Mouse (Mus musculus) limb, embryonic 14.5 days (tissue): Measurements from ENCODE around the gene Grxcr1. TPM values are rescaled to one million over a fixed set of nuclear protein-coding genes. Genes with fewer than 3 reads are reported as not detected.

Experiments used
- ATAC-seq: fragments of 200-750 bp; cut with Nextera tagmentation; 2 replicates; pipeline ENCODE4 v1.8.0; 2017; ENCODE audit warnings: low read depth, moderate number of reproducible peaks, moderate TSS enrichment; ENCODE audit not compliant: low FRiP score
- DNase-seq: peaks from one replicate; pipeline ENCODE4 v3.0.0-alpha.2; 2015; ENCODE audit warnings: low spot score
- H3K27ac ChIP-seq: fragments of 300-500 bp; sonication (generic); replicated peaks from 2 replicates; pipeline ENCODE4 v1.5.1; 2014; ENCODE audit warnings: low read depth, mild to moderate bottlenecking, low read length, moderate library complexity, mixed read lengths
- H3K27me3 ChIP-seq: fragments of 300-500 bp; sonication (generic); 2 replicates; pipeline ENCODE4 v1.6.1; 2014; ENCODE audit warnings: low read length, mixed read lengths; ENCODE audit not compliant: control insufficient read depth, insufficient read depth
- H3K36me3 ChIP-seq: fragments of 300-500 bp; sonication (generic); 2 replicates; pipeline ENCODE4 v1.6.1; 2014; ENCODE audit warnings: mild to moderate bottlenecking, low read length, moderate library complexity, mixed read lengths; ENCODE audit not compliant: control insufficient read depth, insufficient read depth
- H3K4me1 ChIP-seq: fragments of 300-500 bp; sonication (generic); 2 replicates; pipeline ENCODE4 v1.6.1; 2014; ENCODE audit warnings: antibody characterized with exemption, low read length, mixed read lengths; ENCODE audit not compliant: control insufficient read depth, insufficient read depth
- H3K4me2 ChIP-seq: fragments of 300-500 bp; sonication (generic); replicated peaks from 2 replicates; pipeline ENCODE4 v1.6.1; 2014; ENCODE audit warnings: low read depth, mild to moderate bottlenecking, low read length, moderate library complexity; ENCODE audit not compliant: severe bottlenecking
- H3K4me3 ChIP-seq: fragments of 300-500 bp; sonication (generic); replicated peaks from 2 replicates; pipeline ENCODE4 v1.5.1; 2014; ENCODE audit warnings: low read length
- H3K9ac ChIP-seq: fragments of 300-500 bp; sonication (generic); 2 replicates; pipeline ENCODE4 v1.6.1; 2014; ENCODE audit warnings: mild to moderate bottlenecking, low read depth, low read length, moderate library complexity; ENCODE audit not compliant: severe bottlenecking
- H3K9me3 ChIP-seq: fragments of 300-500 bp; sonication (generic); 2 replicates; pipeline ENCODE4 v1.6.1; 2016; ENCODE audit warnings: low read length; ENCODE audit not compliant: control insufficient read depth
- POLR2A ChIP-seq: fragments of 200-500 bp; IDR thresholded peaks from 2 replicates; pipeline ENCODE4 v1.8.0; 2012; ENCODE audit warnings: inconsistent platforms, mild to moderate bottlenecking, moderate library complexity, borderline replicate concordance; ENCODE audit not compliant: insufficient read depth, insufficient read length; ENCODE audit errors: extremely low read depth
- WGBS: fragments of 180-500 bp; shearing (Covaris S2); extraction: QIAGEN DNeasy Blood & Tissue Kit; methylation state at CpG from one replicate; pipeline ENCODE4 v1.1.7; 2014; 5-methylcytosine and 5-hydroxymethylcytosine counted together
- polyA plus RNA-seq, 2 experiments: library from polyadenylated mRNA; depleted of rRNA in 1 of 2; stranded (reverse) in 1 of 2; unstranded in 1 of 2; fragments of >200 nt; fragmentation: Nextera tagmentation in 1 of 2; extraction: Ambion mirVana in 1 of 2; gene quantifications; 2 replicates each; pipeline versions ENCODE4 v1.2.1 to v1.2.3; 2012 to 2014

The Grxcr1 gene
- polyA plus RNA-seq, 2 experiments: not detected

- 76% methylated on average over 4 of the region's 4 CpGs for WGBS
- H3K27ac ChIP-seq: no peak overlapping the region
- H3K4me3 ChIP-seq: no peak overlapping the region
- H3K36me3 ChIP-seq: no peaks in the 10 kb centered on the region
- H3K9me3 ChIP-seq: no peaks in the 10 kb centered on the region
- H3K4me2 ChIP-seq: no peak overlapping the region
- DNase-seq (no peak), ATAC-seq (no peak)
- H3K4me1 ChIP-seq: no peaks in the 10 kb centered on the region
- TF ChIP-seq POLR2A: no peak
- H3K27me3 ChIP-seq: no peaks in the 10 kb centered on the region
- no peak overlapping the region for H3K9ac ChIP-seq
Measured at GRCm38 (mm10) chr5:68027474-68027873, 4.2 kb upstream of the Grxcr1 start.

- WGBS: 74% methylated on average over 2 of the region's 2 CpGs
- DNase-seq (no peak), ATAC-seq (no peak)
- H3K27ac ChIP-seq: no peak overlapping the region
- no peak for TF ChIP-seq POLR2A
- no peaks in the 10 kb centered on the region for H3K9me3 ChIP-seq
- no peak overlapping the region for H3K4me2 ChIP-seq
- H3K4me3 ChIP-seq: no peak overlapping the region
- no peaks in the 10 kb centered on the region for H3K36me3 ChIP-seq
- no peak overlapping the region for H3K9ac ChIP-seq
- H3K4me1 ChIP-seq: no peaks in the 10 kb centered on the region
- H3K27me3 ChIP-seq: no peaks in the 10 kb centered on the region
Measured at GRCm38 (mm10) chr5:68033345-68033744, 1.7 kb downstream of the Grxcr1 start.

- Histone ChIP-seq H3K4me1 (no peaks in the 10 kb centered on the region), H3K9me3 (no peaks in the 10 kb centered on the region), H3K4me2 (no peak overlapping the region), H3K36me3 (no peaks in the 10 kb centered on the region), H3K27ac (no peak overlapping the region), H3K27me3 (no peaks in the 10 kb centered on the region), H3K9ac (no peak overlapping the region), H3K4me3 (no peak overlapping the region)
- WGBS: 81% methylated on average over 2 of the region's 2 CpGs
- no peak for ATAC-seq
- TF ChIP-seq POLR2A: no peak
- no peak for DNase-seq
Measured at GRCm38 (mm10) chr5:68039077-68039476, 7.4 kb downstream of the Grxcr1 start.

GRCm38 (mm10) chr5:68043339-68043738 is 11.7 kb downstream of the Grxcr1 start:
- Histone ChIP-seq H3K4me2 (no peak overlapping the region), H3K27ac (no peak overlapping the region), H3K4me1 (no peaks in the 10 kb centered on the region), H3K4me3 (no peak overlapping the region), H3K36me3 (no peaks in the 10 kb centered on the region), H3K27me3 (no peaks in the 10 kb centered on the region), H3K9ac (no peak overlapping the region), H3K9me3 (no peaks in the 10 kb centered on the region)
- 92% methylated on average over 5 of the region's 5 CpGs for WGBS
- ATAC-seq (no peak), DNase-seq (no peak)
- no peak for TF ChIP-seq POLR2A

- Histone ChIP-seq H3K27me3 (no peaks in the 10 kb centered on the region), H3K9me3 (no peaks in the 10 kb centered on the region), H3K4me1 (no peaks in the 10 kb centered on the region), H3K4me3 (no peak overlapping the region), H3K36me3 (no peaks in the 10 kb centered on the region), H3K9ac (no peak overlapping the region), H3K4me2 (no peak overlapping the region), H3K27ac (no peak overlapping the region)
- WGBS: 70% methylated on average over 4 of the region's 4 CpGs
- DNase-seq: no peak
- TF ChIP-seq POLR2A: no peak
- no peak for ATAC-seq
Measured at GRCm38 (mm10) chr5:68048783-68049182, 17.1 kb downstream of the Grxcr1 start.

GRCm38 (mm10) chr5:68049536-68049935 is 17.9 kb downstream of the Grxcr1 start:
- TF ChIP-seq POLR2A: no peak
- no peak overlapping the region for H3K4me2 ChIP-seq
- H3K9ac ChIP-seq: no peak overlapping the region
- 56% methylated on average over 4 of the region's 4 CpGs for WGBS
- no peak for ATAC-seq
- DNase-seq: no peak
- no peaks in the 10 kb centered on the region for H3K4me1 ChIP-seq
- no peak overlapping the region for H3K27ac ChIP-seq
- no peaks in the 10 kb centered on the region for H3K27me3 ChIP-seq
- H3K4me3 ChIP-seq: no peak overlapping the region
- no peaks in the 10 kb centered on the region for H3K9me3 ChIP-seq
- H3K36me3 ChIP-seq: no peaks in the 10 kb centered on the region
